Mouse (Mus musculus): ENCODE results near the gene Lhx8. TPM values are rescaled to one million over a fixed set of nuclear protein-coding genes. Genes with fewer than 3 reads are reported as not detected.

The Lhx8 gene
- polyA plus RNA-seq, 1 experiment = not detected

GRCm38 (mm10) chr3:154298490-154298889 is 32.0 kb downstream of the Lhx8 start:
- TF ChIP-seq POLR2A (IDR thresholded peaks at IDR 0.05; ENCODE audit: insufficient read depth, low read depth, low read length) (no peak), CTCF (IDR thresholded peaks at IDR 0.05; ENCODE audit: insufficient read depth, low read depth, low read length) (no peak)
- Histone ChIP-seq H3K27ac (ENCODE audit: insufficient read depth, low read depth, low read length) (no peak overlapping the region), H3K4me3 (ENCODE audit: insufficient read depth, low read depth, low read length) (no peak overlapping the region), H3K4me1 (ENCODE audit: control insufficient read depth, insufficient read depth, low read length) (no peaks in the 10 kb centered on the region)

GRCm38 (mm10) chr3:154297499-154297898 is 33.0 kb downstream of the Lhx8 start:
- WGBS = 36% methylated on average over 6 of the region's 6 CpGs
- H3K4me3 ChIP-seq (ENCODE audit: insufficient read depth, low read depth, low read length) = no peak overlapping the region
- no peak overlapping the region for H3K27ac ChIP-seq (ENCODE audit: insufficient read depth, low read depth, low read length)
- TF ChIP-seq POLR2A (IDR thresholded peaks at IDR 0.05; ENCODE audit: insufficient read depth, low read depth, low read length) (no peak), CTCF (IDR thresholded peaks at IDR 0.05; ENCODE audit: insufficient read depth, low read depth, low read length) (no peak)
- no peaks in the 10 kb centered on the region for H3K4me1 ChIP-seq (ENCODE audit: control insufficient read depth, insufficient read depth, low read length)

GRCm38 (mm10) chr3:154294924-154295834 is 35.3 kb downstream of the Lhx8 start:
- 93% methylated on average over 17 of the region's 17 CpGs for WGBS
- no peaks in the 10 kb centered on the region for H3K4me1 ChIP-seq (ENCODE audit: control insufficient read depth, insufficient read depth, low read length)
- TF ChIP-seq CTCF (IDR thresholded peaks at IDR 0.05; ENCODE audit: insufficient read depth, low read depth, low read length) = no peak
- no peak for TF ChIP-seq POLR2A (IDR thresholded peaks at IDR 0.05; ENCODE audit: insufficient read depth, low read depth, low read length)
- H3K4me3 ChIP-seq (ENCODE audit: insufficient read depth, low read depth, low read length) = no peak overlapping the region
- no peak overlapping the region for H3K27ac ChIP-seq (ENCODE audit: insufficient read depth, low read depth, low read length)

DNA sequence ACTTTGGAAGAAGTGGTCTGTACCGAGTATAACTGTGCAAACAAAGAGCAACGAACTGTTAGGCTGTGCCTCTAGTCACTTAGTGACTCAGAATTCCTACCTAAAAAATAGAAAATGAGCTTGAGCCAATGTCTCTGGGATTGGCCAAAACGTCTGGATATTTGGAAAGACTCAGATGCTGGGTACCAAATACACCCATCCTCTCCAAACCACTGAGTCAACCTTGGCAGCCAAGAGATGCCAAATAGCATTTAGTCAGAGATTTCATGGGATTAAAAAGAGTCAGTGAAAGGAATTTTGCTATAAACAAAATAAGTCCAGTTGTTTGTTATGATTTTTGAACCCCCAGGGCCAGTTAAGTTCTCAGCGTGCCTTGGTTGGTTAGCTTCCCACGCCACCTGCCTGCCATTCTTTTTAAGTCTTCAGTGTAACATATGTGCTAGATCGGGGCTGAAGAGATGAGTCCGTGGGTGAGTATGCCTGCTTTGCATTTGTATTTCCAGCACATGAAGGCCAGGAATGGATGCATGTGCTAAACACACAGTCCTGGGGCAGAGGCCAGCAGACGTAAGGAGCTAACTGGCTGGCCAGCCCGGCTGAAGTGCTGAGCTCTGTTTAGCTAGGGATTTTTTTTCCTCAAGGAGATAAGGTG is 36.5 kb downstream of the Lhx8 start:
- Histone ChIP-seq H3K4me3 (ENCODE audit: insufficient read depth, low read depth, low read length) (no peak overlapping the region), H3K4me1 (ENCODE audit: control insufficient read depth, insufficient read depth, low read length) (no peaks in the 10 kb centered on the region), H3K27ac (ENCODE audit: insufficient read depth, low read depth, low read length) (no peak overlapping the region)
- TF ChIP-seq CTCF (IDR thresholded peaks at IDR 0.05; ENCODE audit: insufficient read depth, low read depth, low read length) = no peak
- TF ChIP-seq POLR2A (IDR thresholded peaks at IDR 0.05; ENCODE audit: insufficient read depth, low read depth, low read length) = no peak
- 86% methylated on average over 9 of the region's 9 CpGs for WGBS

GRCm38 (mm10) chr3:154292126-154292525 is 38.3 kb downstream of the Lhx8 start:
- 73% methylated on average over 5 of the region's 5 CpGs for WGBS
- H3K4me3 ChIP-seq (ENCODE audit: insufficient read depth, low read depth, low read length) = no peak overlapping the region

DNA sequence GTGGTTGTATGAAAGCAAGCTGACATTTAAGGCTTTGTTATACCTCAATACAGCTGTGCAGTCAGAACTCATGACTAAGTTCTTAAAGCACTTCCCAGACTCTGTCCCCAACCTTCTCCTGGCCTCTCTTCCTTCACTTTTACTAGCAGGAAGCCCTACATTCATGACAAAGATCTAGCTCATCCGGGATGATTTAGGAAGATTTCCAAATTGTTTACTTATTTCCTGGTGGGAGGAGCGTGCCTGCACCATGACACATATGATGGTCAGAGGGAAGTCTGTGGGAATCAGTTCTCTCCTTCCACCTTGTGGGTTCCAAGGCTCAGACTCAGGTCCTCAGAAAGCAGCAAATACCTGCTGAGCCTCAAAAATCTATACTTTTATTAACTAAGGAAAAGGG is 40.1 kb downstream of the Lhx8 start:
- TF ChIP-seq POLR2A (IDR thresholded peaks at IDR 0.05; ENCODE audit: insufficient read depth, low read depth, low read length) = no peak
- TF ChIP-seq CTCF (IDR thresholded peaks at IDR 0.05; ENCODE audit: insufficient read depth, low read depth, low read length) = no peak
- no peak overlapping the region for H3K4me3 ChIP-seq (ENCODE audit: insufficient read depth, low read depth, low read length)
- H3K4me1 ChIP-seq (ENCODE audit: control insufficient read depth, insufficient read depth, low read length) = no peaks in the 10 kb centered on the region
- no peak overlapping the region for H3K27ac ChIP-seq (ENCODE audit: insufficient read depth, low read depth, low read length)
- 67% methylated on average over 2 of the region's 2 CpGs for WGBS

More at GRCm38 (mm10) chr3:154292126-154292525, 38.3 kb downstream of the Lhx8 start:
- TF ChIP-seq POLR2A (IDR thresholded peaks at IDR 0.05; ENCODE audit: insufficient read depth, low read depth, low read length) = no peak
- Histone ChIP-seq H3K27ac (ENCODE audit: insufficient read depth, low read depth, low read length) (no peak overlapping the region), H3K4me1 (ENCODE audit: control insufficient read depth, insufficient read depth, low read length) (no peaks in the 10 kb centered on the region)

DNA sequence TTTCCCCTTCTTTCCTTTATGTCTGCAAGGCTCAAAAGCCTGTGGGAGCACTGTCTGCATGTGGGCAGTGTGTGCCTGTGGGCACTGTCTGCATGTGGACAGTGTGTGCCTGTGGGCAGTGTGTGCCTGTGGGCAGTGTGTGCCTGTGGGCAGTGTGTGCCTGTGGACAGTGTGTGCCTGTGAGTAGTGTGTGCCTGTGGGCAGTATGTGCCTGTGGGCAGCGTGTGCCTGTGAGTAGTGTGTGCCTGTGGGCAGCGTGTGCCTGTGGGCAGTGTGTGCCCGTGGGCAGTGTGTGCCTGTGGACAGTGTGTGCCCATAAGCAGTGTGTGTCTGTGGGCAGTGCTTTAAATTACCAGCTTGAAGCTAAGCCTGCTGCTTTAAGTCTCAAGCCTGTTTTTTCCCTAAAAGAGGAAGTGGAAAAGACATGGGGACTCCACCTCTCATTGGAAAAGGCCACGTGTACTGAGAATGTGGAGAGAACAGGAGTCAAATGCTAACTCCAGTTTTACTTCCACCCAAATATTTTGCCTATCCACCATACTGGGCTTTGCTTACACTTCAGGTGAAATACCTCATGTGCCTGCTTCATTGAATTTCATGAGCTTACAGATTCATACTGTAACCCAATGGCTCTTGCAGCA is 41.9 kb downstream of the Lhx8 start:
- no peak for TF ChIP-seq CTCF (IDR thresholded peaks at IDR 0.05; ENCODE audit: insufficient read depth, low read depth, low read length)
- no peak overlapping the region for H3K4me3 ChIP-seq (ENCODE audit: insufficient read depth, low read depth, low read length)
- WGBS = 74% methylated on average over 4 of the region's 4 CpGs
- no peak overlapping the region for H3K27ac ChIP-seq (ENCODE audit: insufficient read depth, low read depth, low read length)
- peaks cover 4% of the 10 kb centered on the region; the same call in 1 of the 2 replicates for H3K4me1 ChIP-seq (ENCODE audit: control insufficient read depth, insufficient read depth, low read length)

- TF ChIP-seq POLR2A (IDR thresholded peaks at IDR 0.05; ENCODE audit: insufficient read depth, low read depth, low read length) (no peak), CTCF (IDR thresholded peaks at IDR 0.05; ENCODE audit: insufficient read depth, low read depth, low read length) (no peak)
- peaks cover 4% of the 10 kb centered on the region; the same call in 1 of the 2 replicates for H3K4me1 ChIP-seq (ENCODE audit: control insufficient read depth, insufficient read depth, low read length)
- H3K27ac ChIP-seq (ENCODE audit: insufficient read depth, low read depth, low read length) = no peak overlapping the region
- WGBS = 91% methylated on average over 2 of the region's 2 CpGs
- no peak overlapping the region for H3K4me3 ChIP-seq (ENCODE audit: insufficient read depth, low read depth, low read length)
Measured at GRCm38 (mm10) chr3:154287217-154287616, 43.2 kb downstream of the Lhx8 start.

DNA sequence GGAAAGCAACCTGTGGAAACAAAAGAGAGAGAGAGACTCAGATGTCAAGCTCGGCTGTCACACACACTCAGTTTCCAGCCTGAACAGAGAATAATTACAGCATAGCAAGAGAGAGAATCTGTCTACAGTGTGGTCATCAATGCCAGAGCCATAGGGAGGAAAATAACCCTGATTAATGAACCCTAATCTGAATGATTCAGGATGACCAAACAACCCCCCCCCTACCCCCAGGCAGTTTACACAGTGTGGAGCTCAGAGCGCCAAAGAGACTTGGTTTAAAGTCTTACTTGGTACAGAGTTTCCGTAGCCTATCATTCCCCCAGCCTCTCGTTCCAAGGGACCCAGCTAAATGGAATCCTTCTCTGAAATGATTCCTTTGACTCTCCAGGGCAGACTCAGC is 45.1 kb downstream of the Lhx8 start:
- no peak overlapping the region for H3K27ac ChIP-seq (ENCODE audit: insufficient read depth, low read depth, low read length)
- WGBS = 69% methylated on average over 4 of the region's 4 CpGs
- no peak for TF ChIP-seq CTCF (IDR thresholded peaks at IDR 0.05; ENCODE audit: insufficient read depth, low read depth, low read length)
- no peak for TF ChIP-seq POLR2A (IDR thresholded peaks at IDR 0.05; ENCODE audit: insufficient read depth, low read depth, low read length)
- peaks cover 4% of the 10 kb centered on the region; the same call in 1 of the 2 replicates for H3K4me1 ChIP-seq (ENCODE audit: control insufficient read depth, insufficient read depth, low read length)
- no peak overlapping the region for H3K4me3 ChIP-seq (ENCODE audit: insufficient read depth, low read depth, low read length)

All from olfactory bulb, adult 2 months (tissue).